Mouse (Mus musculus) olfactory bulb, adult 2 months (tissue): ENCODE results near the gene Rrp1.

Experiments used
- CTCF ChIP-seq: fragments of 200-500 bp; IDR thresholded peaks from 2 replicates; pipeline ENCODE4 v1.5.1; 2012; ENCODE audit warnings: low read depth, mild to moderate bottlenecking, low read length, moderate library complexity; ENCODE audit not compliant: insufficient read depth
- POLR2A ChIP-seq: fragments of 200-500 bp; IDR thresholded peaks from 2 replicates; pipeline ENCODE4 v1.6.1; 2012; ENCODE audit warnings: mild to moderate bottlenecking, low read depth, low read length, moderate library complexity; ENCODE audit not compliant: insufficient read depth

DNA sequence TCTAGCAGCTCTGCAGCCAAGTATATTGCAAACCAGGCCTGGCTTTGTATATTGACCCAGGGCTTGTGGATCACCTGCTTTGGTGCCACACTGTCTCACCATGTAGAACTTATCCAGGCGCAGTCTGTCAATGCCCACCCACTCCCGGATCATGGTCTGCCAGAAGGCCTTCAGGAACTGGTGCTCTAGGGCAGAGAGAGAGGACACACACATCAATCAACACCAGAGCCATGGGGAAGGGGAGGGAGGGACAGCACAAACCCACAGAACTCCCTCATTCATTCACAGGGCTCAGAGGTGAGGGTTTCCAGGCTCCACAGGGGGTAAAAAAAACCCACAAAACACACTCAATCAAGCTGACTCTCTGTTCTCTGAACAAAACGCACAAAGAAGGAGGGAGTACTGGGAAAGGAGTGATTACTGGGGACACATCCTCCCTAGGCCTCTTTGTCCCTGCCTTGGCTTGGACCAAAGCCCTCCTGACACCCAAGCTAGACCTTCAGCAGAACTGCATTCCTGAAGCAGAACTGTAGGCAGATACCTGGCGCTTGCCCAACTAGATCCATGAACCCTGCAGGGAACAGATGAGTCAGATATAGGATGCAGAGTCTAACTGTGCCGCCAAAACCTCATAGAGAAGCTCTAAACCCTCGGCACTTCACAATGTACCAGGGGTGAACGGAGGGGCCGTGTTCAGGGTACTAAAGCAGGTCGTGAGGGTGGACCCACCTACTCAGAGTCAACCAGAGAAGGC lies 3.6 kb downstream of the Rrp1 start:
- TF ChIP-seq POLR2A, result no peak
- TF ChIP-seq CTCF, result no peak
